Mouse (Mus musculus) 416B (cell line): ENCODE results near the gene Acbd4.
A peak's percentile ranks its signal among the peaks of the same experiment; 100 is the strongest.

Source experiments
- DNase-seq: peaks from one replicate; pipeline ENCODE4 v3.0.0; 2011; ENCODE audit warnings: low read depth

Acbd4 gene

GRCm38 (mm10) chr11:103093306-103093705 is 8.2 kb upstream of the Acbd4 start:
- peak; percentile 43 for DNase-seq

GRCm38 (mm10) chr11:103093862-103094833 is 7.3 kb upstream of the Acbd4 start:
- DNase-seq: peak; percentile 88

- DNase-seq: no peak
These were observed 6.3 kb upstream of the Acbd4 start for GRCm38 (mm10) chr11:103095107-103095670.

- DNase-seq: no peak
These were observed 5.7 kb upstream of the Acbd4 start for GRCm38 (mm10) chr11:103095801-103096200.

- no peak for DNase-seq
These were observed 4.2 kb upstream of the Acbd4 start for GRCm38 (mm10) chr11:103096979-103097894.

GRCm38 (mm10) chr11:103098531-103099190 is 2.8 kb upstream of the Acbd4 start:
- DNase-seq: no peak

GRCm38 (mm10) chr11:103099352-103099940 is 2.0 kb upstream of the Acbd4 start:
- no peak for DNase-seq

GRCm38 (mm10) chr11:103100361-103100760 is 1.1 kb upstream of the Acbd4 start:
- no peak for DNase-seq

- no peak for DNase-seq
These were observed 502 bp downstream of the Acbd4 start for GRCm38 (mm10) chr11:103101866-103102501.

GRCm38 (mm10) chr11:103102725-103103349 is 1.4 kb downstream of the Acbd4 start:
- DNase-seq: peak; percentile 98

- DNase-seq: no peak
These were observed 2.1 kb downstream of the Acbd4 start for GRCm38 (mm10) chr11:103103621-103104020.

GRCm38 (mm10) chr11:103104469-103104868 is 3.0 kb downstream of the Acbd4 start:
- no peak for DNase-seq

- no peak for DNase-seq
These were observed 3.8 kb downstream of the Acbd4 start for GRCm38 (mm10) chr11:103105180-103105725.

GRCm38 (mm10) chr11:103105810-103106209 is 4.3 kb downstream of the Acbd4 start:
- DNase-seq: no peak

- no peak for DNase-seq
These were observed 4.9 kb downstream of the Acbd4 start for GRCm38 (mm10) chr11:103106386-103106785.

GRCm38 (mm10) chr11:103111301-103111700 is 9.8 kb downstream of the Acbd4 start:
- no peak for DNase-seq

GRCm38 (mm10) chr11:103111881-103112551 is 10.5 kb downstream of the Acbd4 start:
- no peak for DNase-seq

- DNase-seq: no peak
These were observed 11.1 kb downstream of the Acbd4 start for GRCm38 (mm10) chr11:103112552-103112912.

GRCm38 (mm10) chr11:103113005-103113404 is 11.5 kb downstream of the Acbd4 start:
- DNase-seq: no peak
